Mouse (Mus musculus): ENCODE data around the gene Ghr. TPM values are rescaled to one million over a fixed set of nuclear protein-coding genes. Genes with fewer than 3 reads are reported as not detected.

The Ghr gene
- polyA plus RNA-seq, 1 experiment from 2014 or later: 15.2 TPM

DNA sequence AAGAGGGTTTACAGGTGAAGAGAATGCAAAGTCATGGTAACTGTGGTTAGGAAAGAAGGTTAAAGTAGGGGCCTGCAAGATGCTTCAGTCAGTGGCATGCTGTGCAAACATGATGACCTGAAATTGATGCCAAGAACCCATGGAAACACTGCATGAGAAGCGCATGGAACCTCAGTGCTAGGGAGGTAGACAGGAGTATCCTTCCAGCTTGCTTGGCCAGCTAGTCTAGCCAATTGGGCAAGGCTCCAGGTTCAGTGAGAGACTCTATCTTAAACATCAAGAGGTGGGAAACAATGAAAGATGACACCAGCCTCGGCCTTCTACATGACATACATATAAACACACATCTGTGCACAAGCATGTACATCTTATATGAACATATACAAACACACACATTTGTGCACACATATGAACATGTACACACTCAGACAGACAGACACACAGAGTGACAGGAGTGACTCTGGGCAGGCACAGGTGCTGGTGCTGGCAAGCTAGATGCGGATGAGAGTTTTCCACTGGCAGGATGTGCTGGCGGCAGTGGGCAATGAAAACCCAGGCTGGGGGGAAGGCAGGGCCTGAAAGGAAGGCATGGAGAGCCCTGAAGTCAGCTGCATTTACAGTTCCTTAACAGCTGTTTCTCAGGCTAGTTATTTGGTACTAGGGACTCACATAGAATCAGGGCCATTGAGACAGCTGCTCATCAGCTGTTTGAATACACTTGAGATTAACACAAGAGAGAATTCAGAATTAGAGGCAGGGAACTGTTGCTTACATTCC lies 241.3 kb downstream of the Ghr start:
- WGBS: 85% methylated on average over 4 of the region's 4 CpGs
- Histone ChIP-seq H3K27ac (replicated peaks) (no peak overlapping the region), H3K9me3 (no peaks in the 10 kb centered on the region), H3K36me3 (no peaks in the 10 kb centered on the region), H3K9ac (no peak overlapping the region), H3K4me1 (replicated peaks) (no peaks in the 10 kb centered on the region), H3K4me3 (no peak overlapping the region), H3K27me3 (no peaks in the 10 kb centered on the region), H3K4me2 (no peak overlapping the region)
- no peak for ATAC-seq (ENCODE audit: low read depth)

DNA sequence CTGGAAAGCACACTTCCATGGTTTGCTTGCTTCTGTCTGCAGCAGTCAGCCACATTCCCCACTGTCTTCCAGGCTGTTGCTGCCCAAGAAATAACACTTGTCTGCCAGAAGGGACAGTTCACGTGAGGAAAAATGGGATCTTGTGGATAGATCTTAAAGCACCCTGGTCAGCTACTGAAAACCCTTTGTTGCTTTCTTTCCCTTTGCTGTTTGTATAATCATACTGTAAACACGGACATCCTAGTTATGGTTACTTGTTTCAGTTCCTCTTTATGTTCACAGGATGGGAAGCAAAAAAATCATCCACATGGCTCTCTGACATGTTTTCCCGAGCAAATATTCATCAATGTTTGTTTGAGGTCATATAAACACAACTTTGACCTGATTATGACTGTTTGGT lies 243.4 kb downstream of the Ghr start:
- H3K4me1 ChIP-seq (replicated peaks): no peaks in the 10 kb centered on the region
- no peaks in the 10 kb centered on the region for H3K27me3 ChIP-seq
- no peak overlapping the region for H3K27ac ChIP-seq (replicated peaks)
- no peak overlapping the region for H3K9ac ChIP-seq
- 83% methylated on average over 3 of the region's 3 CpGs for WGBS
- no peaks in the 10 kb centered on the region for H3K36me3 ChIP-seq
- H3K4me2 ChIP-seq: no peak overlapping the region
- H3K9me3 ChIP-seq: no peaks in the 10 kb centered on the region
- ATAC-seq (ENCODE audit: low read depth): no peak
- H3K4me3 ChIP-seq: no peak overlapping the region

DNA sequence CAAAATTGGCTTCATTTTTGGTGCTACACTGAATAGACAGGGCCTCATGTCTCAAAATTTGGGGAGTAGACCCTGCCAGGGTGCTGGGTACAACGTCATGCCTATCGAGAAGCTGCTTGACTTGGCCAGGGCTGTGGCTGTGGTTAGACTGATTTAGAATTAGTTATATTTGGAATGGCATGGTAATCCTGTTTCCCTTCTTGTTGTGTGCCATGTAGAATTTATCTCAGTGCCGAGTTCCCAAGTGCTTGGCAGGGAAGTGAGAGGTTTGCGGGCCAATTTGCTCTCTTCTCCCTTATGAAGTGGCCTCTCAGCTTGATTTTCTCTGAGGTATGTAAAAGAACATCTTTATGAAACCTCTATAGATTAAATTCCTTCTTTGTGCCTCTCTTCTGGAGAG lies 250.8 kb downstream of the Ghr start:
- Histone ChIP-seq H3K4me2 (no peak overlapping the region), H3K9ac (no peak overlapping the region), H3K27ac (replicated peaks) (no peak overlapping the region), H3K27me3 (no peaks in the 10 kb centered on the region), H3K36me3 (no peaks in the 10 kb centered on the region), H3K4me3 (no peak overlapping the region), H3K4me1 (replicated peaks) (no peaks in the 10 kb centered on the region), H3K9me3 (no peaks in the 10 kb centered on the region)
- ATAC-seq (ENCODE audit: low read depth): no peak
- 93% methylated on average over 4 of the region's 4 CpGs for WGBS

DNA sequence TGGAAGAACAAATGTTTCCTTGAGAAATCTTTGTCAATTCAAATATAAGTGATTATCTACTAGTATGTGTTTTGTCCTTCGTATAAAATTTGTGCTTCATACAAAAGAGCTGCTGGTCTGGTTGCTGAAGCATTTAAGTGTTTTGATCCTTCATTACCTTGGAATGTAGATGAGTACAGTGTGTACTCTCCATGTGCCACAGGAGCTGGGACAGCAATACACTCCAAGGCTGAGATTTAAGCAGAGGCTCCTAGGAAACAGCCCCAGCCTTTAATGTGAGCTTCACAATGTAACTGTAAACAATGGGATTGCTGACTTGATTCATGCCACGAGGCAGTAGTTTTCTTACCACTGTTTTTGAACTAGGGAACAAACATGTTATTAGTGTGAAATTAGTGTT lies 251.5 kb downstream of the Ghr start:
- Histone ChIP-seq H3K9me3 (no peaks in the 10 kb centered on the region), H3K27ac (replicated peaks) (no peak overlapping the region), H3K9ac (no peak overlapping the region), H3K4me3 (no peak overlapping the region), H3K4me2 (no peak overlapping the region), H3K27me3 (no peaks in the 10 kb centered on the region), H3K4me1 (replicated peaks) (no peaks in the 10 kb centered on the region), H3K36me3 (no peaks in the 10 kb centered on the region)
- ATAC-seq (ENCODE audit: low read depth): no peak
- 72% methylated on average over 2 of the region's 2 CpGs for WGBS

DNA sequence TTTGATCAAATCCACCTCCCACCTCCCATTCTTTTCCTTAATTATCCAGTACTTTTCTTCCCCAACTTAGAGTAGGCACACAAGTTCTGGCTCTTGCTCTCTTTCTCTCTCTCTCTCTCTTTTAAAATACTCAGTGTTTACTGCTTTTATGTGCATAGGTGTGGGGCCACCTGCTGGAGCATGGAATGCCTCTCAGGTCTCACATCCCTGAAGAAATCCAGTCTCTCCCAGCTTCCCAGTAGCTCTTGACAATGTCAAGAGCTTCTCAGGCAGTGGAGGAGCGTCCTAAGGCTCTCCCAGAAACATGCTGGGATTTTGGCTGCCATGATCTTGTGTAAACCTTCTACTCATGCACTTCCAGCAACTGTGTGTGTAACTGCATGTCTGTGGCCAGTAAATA lies 253.0 kb downstream of the Ghr start:
- H3K4me2 ChIP-seq: no peak overlapping the region
- H3K4me1 ChIP-seq (replicated peaks): no peaks in the 10 kb centered on the region
- no peak for ATAC-seq (ENCODE audit: low read depth)
- H3K9ac ChIP-seq: no peak overlapping the region
- 62% methylated on average over 1 of the region's 1 CpGs for WGBS
- H3K36me3 ChIP-seq: no peaks in the 10 kb centered on the region
- no peak overlapping the region for H3K27ac ChIP-seq (replicated peaks)
- no peaks in the 10 kb centered on the region for H3K9me3 ChIP-seq
- no peak overlapping the region for H3K4me3 ChIP-seq
- H3K27me3 ChIP-seq: no peaks in the 10 kb centered on the region

DNA sequence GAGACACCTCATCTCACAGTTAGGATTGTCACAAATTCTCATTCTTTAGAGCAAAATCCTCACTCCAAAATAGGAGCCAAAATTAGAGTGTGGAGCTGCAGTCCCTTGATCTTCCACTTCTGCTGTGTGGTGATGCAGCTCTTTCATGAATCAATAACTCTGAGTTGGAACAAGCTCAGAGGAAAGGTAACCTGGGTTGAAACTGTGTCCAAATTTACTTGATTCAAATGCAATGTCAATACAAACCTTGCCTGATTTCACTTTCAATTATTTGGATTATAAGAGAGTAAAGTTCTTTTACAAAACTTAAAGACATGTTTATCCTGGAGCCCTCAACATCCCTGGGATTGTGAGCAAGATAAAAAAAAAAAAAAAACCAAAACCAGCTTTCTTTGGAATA lies 260.3 kb downstream of the Ghr start:
- no peak for ATAC-seq (ENCODE audit: low read depth)
- H3K4me2 ChIP-seq: no peak overlapping the region

DNA sequence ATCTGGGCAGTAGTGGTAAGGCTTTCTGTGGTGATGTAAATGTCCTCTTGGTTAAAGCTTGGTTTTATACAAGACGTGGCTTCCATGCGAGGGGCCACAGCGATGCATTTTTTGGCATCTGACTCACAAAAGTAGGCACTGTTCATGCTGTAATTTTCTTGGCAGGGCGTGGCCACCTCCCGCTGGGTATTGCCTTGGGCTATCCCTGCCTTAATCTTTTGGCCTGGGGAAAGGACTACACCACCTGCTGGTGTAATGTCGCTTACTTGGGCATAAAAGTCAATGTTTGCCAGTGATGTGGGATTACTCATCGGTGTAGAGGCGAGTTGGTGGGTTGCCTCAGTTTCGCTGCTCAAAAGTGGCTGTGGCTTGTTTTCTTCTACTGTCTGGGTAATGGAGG lies 263.4 kb downstream of the Ghr start:
- 86% methylated on average over 9 of the region's 9 CpGs for WGBS
- ATAC-seq (ENCODE audit: low read depth): no peak
- Histone ChIP-seq H3K9me3 (no peaks in the 10 kb centered on the region), H3K4me2 (no peak overlapping the region), H3K4me3 (no peak overlapping the region), H3K36me3 (no peaks in the 10 kb centered on the region), H3K4me1 (replicated peaks) (no peaks in the 10 kb centered on the region), H3K27me3 (no peaks in the 10 kb centered on the region), H3K9ac (no peak overlapping the region), H3K27ac (replicated peaks) (no peak overlapping the region)

More for the DNA sequence above, 260.3 kb downstream of the Ghr start:
- Histone ChIP-seq H3K27me3 (no peaks in the 10 kb centered on the region), H3K9me3 (no peaks in the 10 kb centered on the region), H3K4me1 (replicated peaks) (no peaks in the 10 kb centered on the region), H3K9ac (no peak overlapping the region), H3K4me3 (no peak overlapping the region), H3K36me3 (no peaks in the 10 kb centered on the region), H3K27ac (replicated peaks) (no peak overlapping the region)

DNA sequence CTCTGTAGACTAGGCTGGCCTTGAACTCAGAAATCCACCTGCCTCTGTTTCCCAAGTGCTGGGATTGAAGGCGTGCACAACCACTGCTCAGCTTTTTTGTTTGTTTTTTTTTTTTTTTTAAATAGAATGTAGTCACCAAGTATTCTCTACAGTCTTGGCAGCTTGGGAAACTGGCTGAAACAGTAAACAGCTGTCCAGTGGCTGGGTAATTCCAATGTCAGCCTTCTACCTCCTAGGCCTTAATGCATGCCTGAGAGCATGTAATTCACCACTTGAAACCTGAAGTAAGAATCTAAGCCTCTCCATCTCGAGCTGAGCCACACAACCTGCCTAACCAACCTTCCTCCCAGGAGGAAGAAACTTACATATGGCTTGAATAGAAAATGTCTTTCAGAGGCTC lies 266.7 kb downstream of the Ghr start:
- 69% methylated on average over 2 of the region's 2 CpGs for WGBS
- no peaks in the 10 kb centered on the region for H3K9me3 ChIP-seq
- H3K27ac ChIP-seq (replicated peaks): no peak overlapping the region
- H3K36me3 ChIP-seq: no peaks in the 10 kb centered on the region
- H3K4me2 ChIP-seq: no peak overlapping the region
- H3K4me3 ChIP-seq: no peak overlapping the region
- H3K9ac ChIP-seq: no peak overlapping the region
- H3K27me3 ChIP-seq: no peaks in the 10 kb centered on the region
- ATAC-seq (ENCODE audit: low read depth): no peak
- H3K4me1 ChIP-seq (replicated peaks): no peaks in the 10 kb centered on the region

DNA sequence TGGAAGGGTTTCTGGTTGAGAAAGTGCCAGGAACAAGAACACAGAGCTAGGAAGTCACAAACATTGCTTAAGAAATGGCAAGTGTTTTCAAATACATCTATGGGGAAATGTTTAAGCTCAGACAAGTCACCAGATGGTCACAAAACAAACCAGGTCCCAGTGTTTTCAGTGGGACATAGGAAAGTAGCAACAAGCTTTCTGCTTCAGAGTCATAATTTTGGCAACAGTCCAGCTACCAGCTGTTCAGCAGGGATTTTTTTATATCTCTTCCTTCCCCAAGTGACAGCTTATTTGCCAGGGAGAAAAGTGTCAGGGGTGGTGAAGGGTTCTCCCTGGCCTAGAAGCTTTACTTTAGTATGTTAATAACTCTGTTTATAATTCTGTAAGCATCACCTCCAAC lies 270.4 kb downstream of the Ghr start:
- H3K9ac ChIP-seq: no peak overlapping the region
- H3K27me3 ChIP-seq: no peaks in the 10 kb centered on the region
- no peak overlapping the region for H3K27ac ChIP-seq (replicated peaks)
- H3K36me3 ChIP-seq: no peaks in the 10 kb centered on the region
- no peak for ATAC-seq (ENCODE audit: low read depth)
- no peaks in the 10 kb centered on the region for H3K9me3 ChIP-seq
- H3K4me2 ChIP-seq: no peak overlapping the region
- no peak overlapping the region for H3K4me3 ChIP-seq
- no peaks in the 10 kb centered on the region for H3K4me1 ChIP-seq (replicated peaks)

DNA sequence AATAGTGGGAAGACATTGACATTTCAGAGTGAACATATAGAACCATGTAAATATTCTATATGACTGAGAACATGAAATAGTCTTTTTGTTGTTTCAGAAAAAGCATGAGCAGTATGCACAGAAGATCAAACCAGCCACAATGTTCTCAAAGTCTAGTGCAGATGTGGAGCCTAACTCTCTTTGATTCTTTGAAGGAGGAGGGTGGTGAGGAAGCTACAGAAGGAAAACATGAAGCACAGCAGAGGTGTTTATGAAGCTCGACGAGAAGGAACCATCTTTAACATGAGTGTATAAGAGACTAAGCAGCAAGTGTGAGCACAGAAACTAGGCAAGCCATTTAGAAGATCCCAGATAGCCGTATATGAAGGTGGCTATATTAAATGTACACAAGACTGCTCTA lies 273.4 kb downstream of the Ghr start:
- Histone ChIP-seq H3K36me3 (no peaks in the 10 kb centered on the region), H3K27ac (replicated peaks) (no peak overlapping the region), H3K9ac (no peak overlapping the region), H3K9me3 (no peaks in the 10 kb centered on the region), H3K27me3 (no peaks in the 10 kb centered on the region), H3K4me1 (replicated peaks) (no peaks in the 10 kb centered on the region), H3K4me2 (no peak overlapping the region), H3K4me3 (no peak overlapping the region)
- no peak for ATAC-seq (ENCODE audit: low read depth)
- 85% methylated on average over 3 of the region's 3 CpGs for WGBS

DNA sequence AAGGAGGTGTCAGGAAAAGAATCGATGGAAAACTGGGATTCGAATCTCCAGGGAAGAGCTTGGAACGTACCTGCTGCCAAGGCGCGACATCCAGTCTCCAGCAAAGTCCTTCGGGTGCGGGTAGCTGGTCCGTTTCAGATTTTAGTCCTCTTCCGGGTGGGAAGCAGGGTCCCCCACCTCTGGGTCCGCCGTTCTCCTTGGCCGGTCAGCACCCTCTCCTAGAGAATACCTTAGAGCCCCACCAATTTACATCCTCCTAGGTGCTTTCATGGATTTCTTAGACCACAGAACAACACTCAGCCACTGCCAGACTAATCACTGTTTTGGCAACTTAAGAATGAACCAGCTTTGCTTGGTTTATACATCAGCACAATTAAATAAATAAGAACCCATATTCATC lies 279.9 kb downstream of the Ghr start, which contains the start of gene Ccdc152:
Gene Ccdc152 (minus strand): TSS at position 101 of the 400 bp plus-strand sequence.
- ATAC-seq (ENCODE audit: low read depth): no peak
- no peaks in the 10 kb centered on the region for H3K4me1 ChIP-seq (replicated peaks)
- H3K27ac ChIP-seq (replicated peaks): no peak within 1 kb of the TSS
- no peaks in the 10 kb centered on the region for H3K9me3 ChIP-seq
- no peak within 1 kb of the TSS for H3K4me3 ChIP-seq
- H3K4me2 ChIP-seq: no peak within 1 kb of the TSS
- WGBS: 91% methylated on average over 12 of the region's 12 CpGs
- H3K9ac ChIP-seq: no peak within 1 kb of the TSS
- no peaks in the 10 kb centered on the region for H3K27me3 ChIP-seq
- no peaks in the 10 kb centered on the region for H3K36me3 ChIP-seq

DNA sequence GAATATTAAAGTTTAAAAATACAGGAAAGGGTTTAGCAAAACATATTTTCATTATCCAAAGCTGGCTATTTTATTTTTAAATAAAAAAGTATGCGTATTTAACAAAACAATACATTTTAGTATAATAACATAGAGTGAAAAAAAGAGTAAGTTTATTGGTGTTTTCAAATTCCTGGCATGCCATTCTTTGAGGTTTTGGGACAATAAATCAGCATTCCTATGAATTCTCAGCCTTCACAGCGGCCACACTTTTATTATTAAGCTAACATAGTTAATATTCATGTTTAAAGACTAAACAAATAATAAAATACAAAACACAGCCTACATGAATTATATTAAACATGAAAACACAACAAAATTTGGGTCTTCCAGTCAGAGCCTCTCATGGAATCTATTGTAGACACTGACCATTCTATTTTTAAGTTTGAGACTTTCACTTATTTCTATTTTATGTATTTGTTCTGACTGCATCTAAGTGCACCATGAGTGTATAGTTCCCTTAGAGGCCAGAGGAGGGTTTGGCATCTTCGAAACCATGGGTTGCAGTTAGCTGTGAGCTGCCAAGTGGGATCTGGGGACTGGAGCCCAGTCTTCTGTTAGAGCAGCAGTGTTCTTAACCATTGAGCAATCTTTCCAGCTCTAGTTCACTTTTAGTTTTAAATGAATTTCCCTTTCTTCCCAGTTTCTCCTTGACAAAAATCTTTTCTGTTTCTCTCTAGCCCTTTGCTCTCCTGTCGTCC lies 282.8 kb downstream of the Ghr start:
- no peaks in the 10 kb centered on the region for H3K9me3 ChIP-seq
- no peak overlapping the region for H3K4me2 ChIP-seq
- no peak for ATAC-seq (ENCODE audit: low read depth)
- H3K4me3 ChIP-seq: no peak overlapping the region
- H3K27ac ChIP-seq (replicated peaks): no peak overlapping the region
- H3K27me3 ChIP-seq: no peaks in the 10 kb centered on the region
- 72% methylated on average over 4 of the region's 4 CpGs for WGBS
- no peak overlapping the region for H3K9ac ChIP-seq
- H3K36me3 ChIP-seq: no peaks in the 10 kb centered on the region
- H3K4me1 ChIP-seq (replicated peaks): no peaks in the 10 kb centered on the region

DNA sequence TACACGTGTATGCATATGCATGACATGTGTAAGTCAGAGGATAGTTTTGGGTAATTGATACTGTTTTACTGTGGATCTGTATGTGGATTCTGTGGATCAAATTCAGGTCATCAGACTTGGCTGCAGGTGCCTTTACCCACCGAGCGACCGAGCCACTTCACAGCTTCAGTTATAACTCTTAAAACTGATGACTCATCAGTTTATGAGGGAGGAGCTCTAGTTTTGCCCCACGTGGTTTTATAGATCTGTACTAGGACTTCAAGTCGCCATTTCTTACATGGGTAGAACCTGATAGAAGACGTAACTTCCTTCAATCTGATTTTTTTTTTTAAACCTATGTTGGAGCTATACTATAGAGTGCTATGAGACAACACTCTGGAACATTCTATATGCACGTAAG lies 285.7 kb downstream of the Ghr start:
- Histone ChIP-seq H3K36me3 (no peaks in the 10 kb centered on the region), H3K4me3 (no peak overlapping the region), H3K4me1 (replicated peaks) (no peaks in the 10 kb centered on the region), H3K27me3 (no peaks in the 10 kb centered on the region), H3K9ac (no peak overlapping the region), H3K4me2 (no peak overlapping the region), H3K27ac (replicated peaks) (no peak overlapping the region), H3K9me3 (no peaks in the 10 kb centered on the region)
- ATAC-seq (ENCODE audit: low read depth): no peak
- WGBS: 86% methylated on average over 8 of the region's 8 CpGs
